Mouse (Mus musculus) limb, embryonic 10.5 days (tissue): ENCODE measurements around the gene Lrit2. TPM values are rescaled to one million over a fixed set of nuclear protein-coding genes. Genes with fewer than 3 reads are reported as not detected.

Source experiments
- DNase-seq: peaks from one replicate; pipeline ENCODE4 v3.0.0-alpha.2; 2017; ENCODE audit warnings: low spot score
- H3K27ac ChIP-seq: fragments of 300-500 bp; sonication (generic); 2 replicates; pipeline ENCODE4 v1.5.1; 2016; ENCODE audit warnings: mild to moderate bottlenecking
- H3K27me3 ChIP-seq: fragments of 300-500 bp; sonication (generic); 2 replicates; pipeline ENCODE4 v1.6.1; 2016; ENCODE audit warnings: low read depth, mild to moderate bottlenecking; ENCODE audit not compliant: poor library complexity, severe bottlenecking
- H3K36me3 ChIP-seq: fragments of 300-500 bp; sonication (generic); 2 replicates; pipeline ENCODE4 v1.6.1; 2016; ENCODE audit warnings: mild to moderate bottlenecking, moderate library complexity
- H3K4me1 ChIP-seq: fragments of 300-500 bp; sonication (generic); 2 replicates; pipeline ENCODE4 v1.6.1; 2016
- H3K4me3 ChIP-seq: fragments of 300-500 bp; sonication (generic); 2 replicates; pipeline ENCODE4 v1.5.1; 2016; ENCODE audit warnings: mild to moderate bottlenecking, moderate library complexity
- H3K9me3 ChIP-seq: fragments of 300-500 bp; sonication (generic); replicated peaks from 2 replicates; pipeline ENCODE4 v1.6.1; 2016; ENCODE audit warnings: mild to moderate bottlenecking
- WGBS: fragments of 180-500 bp; shearing (Covaris S2); methylation state at CpG from one replicate; pipeline ENCODE4 v1.1.7; 2016; 5-methylcytosine and 5-hydroxymethylcytosine counted together
- polyA plus RNA-seq: library from polyadenylated mRNA; unstranded; fragments of >200 nt; fragmentation: Nextera tagmentation; extraction: Ambion mirVana; gene quantifications from 2 replicates; pipeline ENCODE4 v1.2.1, GENCODE M21; 2016

Gene Lrit2
- polyA plus RNA-seq, result not detected in 2 replicates

DNA sequence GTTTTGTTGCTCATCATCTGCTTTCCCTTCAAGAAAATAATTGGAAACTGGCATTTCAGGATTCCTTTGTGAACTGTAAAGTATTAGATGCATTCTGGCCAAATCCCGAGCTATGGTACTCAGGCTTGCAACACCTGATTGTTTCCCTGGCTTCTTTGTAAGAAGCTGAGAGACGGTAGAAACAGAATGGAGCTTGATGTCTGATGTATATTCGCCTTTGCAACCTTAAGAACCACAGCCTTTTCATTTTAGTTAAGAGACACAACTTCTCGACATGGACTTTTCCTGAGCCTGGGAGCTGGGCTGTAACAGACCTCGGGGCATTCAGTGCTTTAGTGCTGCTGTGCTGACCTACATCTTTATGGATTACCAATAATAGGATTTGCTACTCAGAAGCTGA is at the start of gene Lrit2:
TSS of gene Lrit2 (plus strand) at position 301 of the 400 bp plus-strand sequence.
- no peaks in the 10 kb centered on the region for H3K27me3 ChIP-seq
- H3K4me1 ChIP-seq, result no peaks in the 10 kb centered on the region
- no peak within 1 kb of the TSS for H3K27ac ChIP-seq
- no peaks in the 10 kb centered on the region for H3K9me3 ChIP-seq
- H3K36me3 ChIP-seq, result no peaks in the 10 kb centered on the region
- no peak within 1 kb of the TSS for H3K4me3 ChIP-seq
- 80% methylated on average over 5 of the region's 5 CpGs for WGBS
- DNase-seq, result no peak

DNA sequence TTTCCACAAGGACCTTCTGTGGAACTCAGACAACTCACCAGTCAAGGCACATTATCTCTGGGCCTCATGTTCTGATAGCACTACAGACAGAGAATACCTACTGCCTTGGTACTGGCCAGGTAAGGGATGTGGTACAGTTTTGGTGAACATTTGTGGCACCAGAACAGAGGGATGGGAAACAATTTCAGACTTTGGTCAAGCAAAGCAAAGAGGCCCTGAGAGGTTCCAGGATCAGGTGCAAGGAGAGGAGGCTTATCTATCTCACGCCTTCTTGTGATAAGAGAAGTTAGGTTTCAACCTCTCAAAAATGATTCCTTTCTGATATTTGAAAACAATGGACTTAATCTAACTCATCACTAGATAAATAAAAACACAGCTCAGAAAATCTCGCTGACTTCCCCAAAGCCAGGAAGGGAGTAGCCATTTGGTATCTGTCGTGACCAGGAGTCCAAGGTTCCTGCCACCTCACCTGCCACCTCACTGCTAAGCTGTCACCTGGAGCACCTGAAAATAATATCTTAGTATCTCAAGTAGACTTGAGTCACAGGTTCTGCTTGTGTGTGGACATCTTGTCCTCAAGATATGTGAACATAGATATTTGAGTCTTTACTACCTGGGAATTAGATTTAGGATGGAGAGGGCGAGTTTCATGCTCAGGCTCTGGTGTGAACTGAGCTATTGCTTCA is 40.3 kb upstream of the Lrit2 start:
- Histone ChIP-seq H3K9me3 (no peaks in the 10 kb centered on the region), H3K4me1 (no peaks in the 10 kb centered on the region), H3K4me3 (no peak overlapping the region), H3K27ac (no peak overlapping the region), H3K36me3 (no peaks in the 10 kb centered on the region), H3K27me3 (no peaks in the 10 kb centered on the region)
- WGBS, result 84% methylated on average over 4 of the region's 4 CpGs
- no peak for DNase-seq

DNA sequence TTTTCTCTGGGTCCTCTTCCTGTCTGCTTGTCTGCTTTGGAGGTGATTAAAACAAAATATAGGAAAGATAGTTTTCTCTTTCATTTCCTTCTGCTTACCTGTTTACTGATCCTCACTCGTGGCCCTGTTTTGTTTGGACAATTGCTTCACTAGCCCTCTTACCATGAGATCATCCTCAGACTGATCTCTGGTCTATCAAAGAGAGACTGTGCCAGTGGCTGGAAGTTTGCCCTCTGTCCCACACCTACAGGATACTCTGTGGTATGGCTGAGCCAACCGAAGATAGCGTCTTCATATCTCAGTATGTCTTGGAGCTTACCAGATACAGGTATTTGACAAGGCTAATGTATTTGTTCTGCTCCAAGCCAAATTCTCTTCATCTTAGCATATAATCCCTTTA is 39.8 kb upstream of the Lrit2 start:
- Histone ChIP-seq H3K4me3 (no peak overlapping the region), H3K27ac (no peak overlapping the region), H3K36me3 (no peaks in the 10 kb centered on the region), H3K9me3 (no peaks in the 10 kb centered on the region), H3K4me1 (no peaks in the 10 kb centered on the region), H3K27me3 (no peaks in the 10 kb centered on the region)
- 98% methylated on average over 3 of the region's 3 CpGs for WGBS
- no peak for DNase-seq

DNA sequence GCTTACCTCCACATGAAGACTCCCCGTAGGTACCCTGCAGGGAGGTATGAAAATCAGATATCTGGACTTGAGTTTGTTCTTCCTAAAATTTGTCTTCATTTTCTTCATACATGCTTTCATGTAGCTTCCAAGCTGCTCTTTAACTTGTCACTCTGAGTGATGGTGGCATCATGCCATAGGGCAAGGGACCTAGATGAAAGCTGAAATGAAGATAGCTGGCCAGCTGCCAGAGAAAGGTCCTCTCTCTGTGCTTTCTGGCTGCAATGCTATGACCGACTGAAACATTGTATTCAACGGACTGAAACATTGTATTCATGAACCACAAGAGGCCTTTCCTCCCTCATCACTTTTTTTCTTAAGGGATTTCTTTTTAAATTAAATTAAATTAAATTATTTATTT is 39.2 kb upstream of the Lrit2 start:
- H3K27ac ChIP-seq, result no peak overlapping the region
- no peaks in the 10 kb centered on the region for H3K4me1 ChIP-seq
- no peak for DNase-seq
- H3K27me3 ChIP-seq, result no peaks in the 10 kb centered on the region
- WGBS, result 91% methylated on average over 3 of the region's 3 CpGs
- H3K36me3 ChIP-seq, result no peaks in the 10 kb centered on the region
- no peak overlapping the region for H3K4me3 ChIP-seq
- H3K9me3 ChIP-seq, result no peaks in the 10 kb centered on the region

DNA sequence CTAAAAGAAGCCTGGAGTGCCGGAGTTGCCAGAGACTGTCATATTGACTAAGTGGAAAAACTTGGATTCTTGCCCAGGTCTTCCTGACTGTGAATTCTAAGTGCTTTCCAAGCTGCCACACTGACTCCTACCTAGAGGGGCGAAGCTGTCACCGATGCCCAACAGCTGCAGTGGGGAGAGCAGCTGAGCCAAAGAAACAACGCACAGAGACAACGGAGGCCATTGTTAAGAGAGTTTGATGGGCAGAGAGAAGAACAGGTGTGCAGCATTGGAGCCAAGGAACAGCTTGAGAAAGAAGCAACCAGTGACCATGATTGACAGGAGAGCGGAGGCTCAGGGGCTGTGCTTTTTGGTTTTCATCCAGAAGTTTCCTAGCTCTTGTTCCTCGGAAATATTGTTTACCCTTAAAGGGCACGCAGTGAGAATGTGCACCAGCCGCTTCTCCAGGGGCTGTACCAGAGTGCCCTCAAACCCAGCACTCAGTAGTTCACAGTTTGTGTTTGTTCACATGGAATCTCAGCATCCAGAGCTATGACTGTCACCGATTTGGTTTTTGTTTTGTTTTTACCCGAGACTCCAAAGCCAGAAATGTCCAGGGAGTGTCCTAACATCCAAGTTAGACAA is 35.1 kb upstream of the Lrit2 start:
- H3K4me1 ChIP-seq, result no peaks in the 10 kb centered on the region
- no peaks in the 10 kb centered on the region for H3K9me3 ChIP-seq
- H3K27me3 ChIP-seq, result no peaks in the 10 kb centered on the region
- no peak for DNase-seq
- H3K36me3 ChIP-seq, result no peaks in the 10 kb centered on the region
- 88% methylated on average over 11 of the region's 11 CpGs for WGBS
- H3K4me3 ChIP-seq, result no peak overlapping the region
- no peak overlapping the region for H3K27ac ChIP-seq

DNA sequence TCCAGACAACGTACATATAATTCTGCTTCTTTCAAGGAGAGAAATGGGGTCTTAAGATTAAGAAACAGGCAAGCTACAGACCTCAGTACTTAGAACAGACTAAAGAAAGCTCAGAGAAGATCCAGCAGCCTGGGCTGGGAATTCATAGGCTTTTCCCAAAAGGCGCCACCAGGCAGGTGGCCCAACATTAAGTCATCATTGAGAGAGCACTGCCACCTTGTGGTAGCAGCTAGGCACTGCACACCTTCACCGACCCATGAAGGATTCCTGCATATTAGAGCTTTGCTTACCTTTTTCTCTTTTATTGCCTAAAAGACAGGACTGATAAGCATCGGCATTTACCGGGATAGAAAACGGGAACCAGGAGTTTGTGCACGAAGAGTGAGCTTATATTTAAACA is 34.5 kb upstream of the Lrit2 start:
- Histone ChIP-seq H3K4me1 (no peaks in the 10 kb centered on the region), H3K27me3 (no peaks in the 10 kb centered on the region), H3K27ac (no peak overlapping the region), H3K4me3 (no peak overlapping the region), H3K9me3 (no peaks in the 10 kb centered on the region), H3K36me3 (no peaks in the 10 kb centered on the region)
- DNase-seq, result peak; percentile 70
- 15% methylated on average over 7 of the region's 7 CpGs for WGBS

DNA sequence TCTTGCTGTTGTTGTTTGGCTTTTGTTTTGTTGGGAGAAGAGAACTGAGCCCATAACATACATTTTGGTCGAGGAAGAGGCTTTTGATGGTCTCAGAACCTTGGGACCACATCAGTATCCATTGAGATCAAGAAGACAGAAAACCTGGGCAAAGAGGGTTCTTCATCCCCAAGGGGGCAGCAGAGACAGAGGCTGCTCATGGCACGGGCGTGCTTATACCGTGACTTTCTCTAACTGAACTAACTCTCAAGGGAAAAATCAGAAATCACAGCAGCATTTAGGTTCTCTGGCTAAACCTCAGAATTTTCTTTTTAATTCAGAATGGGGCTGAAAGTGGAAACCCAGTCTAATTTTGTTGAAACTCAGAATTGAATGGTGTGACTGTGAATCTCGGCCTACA is 33.3 kb upstream of the Lrit2 start:
- 59% methylated on average over 5 of the region's 5 CpGs for WGBS
- no peaks in the 10 kb centered on the region for H3K36me3 ChIP-seq
- H3K27me3 ChIP-seq, result no peaks in the 10 kb centered on the region
- no peaks in the 10 kb centered on the region for H3K4me1 ChIP-seq
- H3K9me3 ChIP-seq, result no peaks in the 10 kb centered on the region
- no peak overlapping the region for H3K27ac ChIP-seq
- DNase-seq, result no peak
- no peak overlapping the region for H3K4me3 ChIP-seq

DNA sequence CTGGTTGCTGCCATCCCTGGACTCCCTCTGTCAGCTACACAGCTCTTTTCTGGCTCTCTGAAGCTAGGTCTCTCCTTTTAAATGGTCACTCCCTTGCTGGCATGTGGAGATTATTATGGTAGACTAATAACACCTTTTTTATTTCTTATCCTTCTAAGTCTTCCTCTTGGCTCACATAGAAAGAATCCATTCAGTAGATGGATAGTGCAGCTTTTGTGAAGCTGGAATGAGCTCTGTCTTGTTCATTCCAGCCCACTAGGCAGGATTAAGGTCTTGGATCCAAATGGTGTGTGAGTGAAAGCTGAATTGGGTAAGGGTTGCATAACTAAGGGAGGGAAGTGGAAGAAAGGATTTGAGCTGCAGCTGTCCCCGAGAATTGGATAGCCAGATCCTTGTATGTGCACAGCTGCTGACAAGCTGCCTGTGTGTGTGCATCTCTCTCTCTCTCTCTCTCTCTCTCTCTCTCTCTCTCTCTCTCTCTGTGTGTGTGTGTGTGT is 18.8 kb upstream of the Lrit2 start, which contains the start of gene Rgr:
TSS of gene Rgr (minus strand) at position 51 of the 497 bp plus-strand sequence.
- Histone ChIP-seq H3K4me3 (no peak within 1 kb of the TSS), H3K27me3 (no peaks in the 10 kb centered on the region), H3K9me3 (no peaks in the 10 kb centered on the region), H3K4me1 (no peaks in the 10 kb centered on the region), H3K27ac (no peak within 1 kb of the TSS), H3K36me3 (no peaks in the 10 kb centered on the region)
- WGBS, result 89% methylated on average over 1 of the region's 1 CpGs
- no peak for DNase-seq

DNA sequence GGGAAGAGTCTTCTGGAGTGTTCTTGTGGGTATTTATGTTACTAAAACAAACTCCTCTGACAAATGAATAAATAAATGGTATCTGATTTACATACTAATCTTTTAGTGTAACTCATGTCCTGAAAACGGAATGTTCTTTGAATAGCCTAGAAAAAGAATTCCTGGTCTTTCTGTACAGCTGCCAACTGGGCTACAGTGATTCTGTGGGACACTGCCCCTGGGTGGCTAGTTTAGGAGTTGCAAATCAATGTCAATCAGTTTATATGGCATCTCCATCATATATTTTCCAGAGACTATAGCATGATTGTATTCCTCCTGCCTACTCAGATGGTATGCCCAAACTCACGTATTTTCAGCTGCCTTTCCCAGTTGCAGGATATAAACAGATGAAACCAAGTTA is 2.9 kb upstream of the Lrit2 start:
- DNase-seq, result no peak
- H3K4me3 ChIP-seq, result no peak overlapping the region
- no peak overlapping the region for H3K27ac ChIP-seq
- H3K4me1 ChIP-seq, result no peaks in the 10 kb centered on the region
- no peaks in the 10 kb centered on the region for H3K27me3 ChIP-seq
- WGBS, result 58% methylated on average over 2 of the region's 2 CpGs
- no peaks in the 10 kb centered on the region for H3K9me3 ChIP-seq
- no peaks in the 10 kb centered on the region for H3K36me3 ChIP-seq

DNA sequence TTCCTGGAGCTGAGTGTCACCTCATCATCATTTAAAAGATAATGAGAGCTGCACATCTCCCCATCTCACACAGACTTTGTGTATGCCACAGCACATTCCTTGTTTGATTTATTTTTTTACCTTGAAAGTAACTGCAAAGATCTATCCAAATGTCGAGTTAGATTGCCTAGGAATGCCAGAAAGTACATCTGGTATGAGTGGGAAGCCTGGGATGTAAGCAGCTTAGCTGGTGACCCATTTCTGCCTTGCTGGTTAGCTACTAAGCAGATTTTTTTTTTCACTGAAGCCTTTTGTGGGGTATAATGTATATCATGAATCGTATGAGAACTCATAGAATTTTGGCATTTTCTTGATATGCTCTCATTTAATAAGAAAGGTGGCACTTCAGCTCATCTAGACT is 1.1 kb upstream of the Lrit2 start:
- H3K9me3 ChIP-seq, result no peaks in the 10 kb centered on the region

DNA sequence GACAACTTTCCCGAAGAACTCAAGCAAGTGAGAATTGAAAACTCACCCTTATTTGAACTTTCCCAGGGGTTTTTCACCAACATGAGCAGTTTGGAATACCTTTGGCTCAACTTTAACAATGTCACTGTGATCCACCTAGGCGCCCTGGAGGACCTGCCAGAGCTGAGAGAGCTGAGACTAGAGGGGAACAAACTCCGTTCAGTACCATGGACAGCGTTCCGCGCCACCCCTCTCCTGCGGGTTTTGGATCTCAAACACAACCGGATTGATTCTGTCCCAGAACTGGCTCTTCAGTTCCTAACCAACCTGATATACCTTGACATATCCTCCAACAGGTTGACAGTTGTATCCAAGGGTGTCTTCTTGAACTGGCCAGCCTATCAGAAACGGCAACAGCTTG is 787 bp downstream of the Lrit2 start:
- Histone ChIP-seq H3K27me3 (no peaks in the 10 kb centered on the region), H3K9me3 (no peaks in the 10 kb centered on the region), H3K4me1 (no peaks in the 10 kb centered on the region), H3K27ac (no peak overlapping the region), H3K4me3 (no peak overlapping the region), H3K36me3 (no peaks in the 10 kb centered on the region)
- 16% methylated on average over 9 of the region's 9 CpGs for WGBS
- DNase-seq, result peak; percentile 83

More for the DNA sequence above, 1.1 kb upstream of the Lrit2 start:
- Histone ChIP-seq H3K27me3 (no peaks in the 10 kb centered on the region), H3K36me3 (no peaks in the 10 kb centered on the region), H3K4me3 (no peak overlapping the region), H3K4me1 (no peaks in the 10 kb centered on the region), H3K27ac (no peak overlapping the region)
- DNase-seq, result no peak
- 71% methylated on average over 2 of the region's 2 CpGs for WGBS

DNA sequence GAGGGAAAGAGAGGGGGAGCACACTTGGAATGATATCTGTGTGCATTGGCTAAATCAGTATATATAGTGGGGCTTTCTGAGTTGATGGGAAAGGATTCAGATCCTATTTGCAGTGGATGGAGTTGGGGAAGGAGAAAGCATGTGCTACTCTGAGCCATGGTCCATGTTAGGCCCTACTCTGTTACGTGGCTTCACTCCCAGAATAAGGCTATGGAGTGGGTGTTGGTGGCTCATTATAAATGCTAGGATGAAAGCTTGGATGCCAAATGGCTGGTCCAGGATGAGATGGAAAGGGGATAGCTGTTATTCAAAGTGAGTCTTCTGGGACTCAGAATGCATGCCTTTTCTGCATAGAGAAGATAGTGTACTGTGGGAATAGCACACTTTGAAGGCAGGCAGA is 13.0 kb downstream of the Lrit2 start:
- H3K4me1 ChIP-seq, result no peaks in the 10 kb centered on the region
- no peaks in the 10 kb centered on the region for H3K36me3 ChIP-seq
- H3K27me3 ChIP-seq, result no peaks in the 10 kb centered on the region
- WGBS, result 88% methylated on average over 1 of the region's 1 CpGs
- H3K27ac ChIP-seq, result no peak overlapping the region
- no peak for DNase-seq
- H3K4me3 ChIP-seq, result no peak overlapping the region
- no peaks in the 10 kb centered on the region for H3K9me3 ChIP-seq

DNA sequence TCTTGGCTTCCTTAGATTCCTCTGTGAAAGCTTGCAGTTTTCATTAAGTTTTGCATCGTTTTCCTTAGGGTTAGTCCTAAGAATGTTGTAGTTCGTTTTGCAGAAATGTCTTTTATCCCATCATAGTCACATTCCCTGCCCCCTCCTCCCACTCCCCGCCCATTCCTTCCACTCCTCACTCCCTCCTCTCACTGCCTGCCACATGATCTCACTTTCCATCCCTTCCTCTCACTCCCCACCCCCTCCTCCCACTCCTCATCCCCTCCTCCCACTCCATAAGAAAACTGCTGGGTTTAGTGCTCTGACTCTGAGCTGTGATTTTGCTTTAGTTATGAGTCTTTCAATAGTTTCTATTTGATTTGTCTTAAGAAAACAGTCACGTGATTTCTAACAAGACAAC is 16.0 kb downstream of the Lrit2 start:
- Histone ChIP-seq H3K4me1 (no peaks in the 10 kb centered on the region), H3K27me3 (no peaks in the 10 kb centered on the region), H3K9me3 (no peaks in the 10 kb centered on the region), H3K36me3 (no peaks in the 10 kb centered on the region), H3K4me3 (no peak overlapping the region), H3K27ac (no peak overlapping the region)
- no peak for DNase-seq
- 34% methylated on average over 4 of the region's 4 CpGs for whole genome bisulfite sequencing
